Mouse (Mus musculus) WW6 (cell line): ENCODE measurements around the gene Gm10272.
A peak's percentile ranks its signal among the peaks of the same experiment; 100 is the strongest.
"Not testable (repeated sequence)": the region's sequence is repeated elsewhere in the genome, so short reads cannot be mapped to it uniquely, and the experiment has no call there.

ENCODE experiments used
- DNase-seq: peaks from one replicate; pipeline ENCODE4 v3.0.0-alpha.2; 2013; ENCODE audit warnings: low read depth, low spot score

Gene Gm10272

GRCm38 (mm10) chr10:77728280-77728679, 21.9 kb downstream of the Gm10272 start:
- no peak for DNase-seq

- peak; percentile 14 for DNase-seq
Observed at GRCm38 (mm10) chr10:77729241-77729640, 22.8 kb downstream of the Gm10272 start.

GRCm38 (mm10) chr10:77735928-77736327, 29.5 kb downstream of the Gm10272 start:
- no peak for DNase-seq

DNA sequence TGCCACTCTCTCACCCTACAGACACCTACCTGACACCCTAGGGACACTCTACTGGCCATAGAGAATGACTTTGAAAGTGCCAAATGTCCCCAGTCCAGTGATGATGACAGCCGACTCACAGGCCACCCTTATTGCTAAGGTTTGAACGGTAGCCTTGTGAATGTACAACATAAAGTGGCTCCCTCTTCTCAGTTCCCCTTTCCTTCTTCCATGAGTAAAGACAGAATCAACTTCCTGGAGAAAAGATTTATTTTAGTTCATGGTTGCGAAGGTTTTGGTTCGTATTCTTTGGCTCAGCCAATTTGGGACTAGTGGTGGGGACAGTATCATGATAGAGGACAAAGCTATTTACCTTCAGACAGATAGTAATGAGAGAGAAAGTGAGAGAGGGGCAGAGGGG, 32.5 kb downstream of the Gm10272 start:
- DNase-seq: no peak

DNA sequence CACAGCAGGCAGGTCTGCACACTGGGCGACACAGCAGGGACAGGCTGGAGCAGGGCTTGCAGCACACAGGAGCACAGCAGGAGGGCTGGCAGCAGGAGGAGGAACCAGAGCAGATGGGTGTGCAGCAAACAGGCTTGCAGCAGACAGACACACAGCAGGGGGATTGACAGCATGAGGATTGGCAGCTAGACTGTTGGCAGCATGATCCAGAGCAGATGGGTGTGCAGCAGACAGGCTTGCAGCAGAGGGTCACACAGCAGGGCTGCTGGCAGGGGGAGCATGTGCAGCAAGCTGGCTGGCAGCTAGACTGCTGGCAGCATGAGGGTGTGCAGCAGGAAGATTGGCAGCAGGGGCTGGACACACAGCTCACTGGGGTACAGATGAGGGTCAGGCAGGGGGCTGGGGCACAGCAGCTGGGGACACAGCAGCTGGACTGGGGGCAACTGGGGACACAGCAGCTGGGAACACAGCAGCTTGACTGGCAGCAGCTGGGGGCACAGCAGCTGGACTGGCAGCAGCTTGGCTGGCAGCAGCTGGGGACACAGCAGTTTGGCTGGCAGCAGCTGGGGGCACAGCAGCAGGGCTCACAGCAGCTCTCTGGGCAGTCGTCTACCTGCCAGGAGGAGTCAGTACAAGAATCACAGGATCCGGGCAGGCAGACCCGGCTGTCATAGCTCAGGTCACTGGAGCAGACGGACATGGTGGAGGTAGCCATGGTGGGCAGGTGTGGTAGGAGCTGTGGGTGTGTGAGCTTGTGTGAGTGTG, 35.7 kb downstream of the Gm10272 start, which contains the start of gene Gm18596:
Gene Gm18596 (minus strand): TSS at position 715 of the 765 bp plus-strand sequence.
- DNase-seq: not testable (repeated sequence)

DNA sequence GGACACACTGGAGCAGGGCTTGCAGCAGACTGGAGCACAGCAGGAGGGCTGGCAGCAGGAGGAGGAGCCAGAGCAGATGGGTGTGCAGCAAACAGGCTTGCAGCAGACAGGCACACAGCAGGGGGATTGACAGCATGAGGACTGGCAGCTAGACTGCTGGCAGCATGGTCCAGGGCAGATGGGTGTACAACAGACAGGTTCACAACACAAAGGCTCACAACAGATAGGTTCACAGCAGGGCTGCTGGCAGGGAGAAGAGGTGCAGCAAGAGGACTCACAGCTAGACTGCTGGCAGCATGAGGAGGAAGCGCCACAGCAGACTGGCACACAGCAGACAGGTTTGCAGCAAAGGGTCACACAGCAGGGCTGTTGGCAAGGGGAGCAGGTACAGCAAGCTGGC, 44.3 kb downstream of the Gm10272 start:
- not testable (repeated sequence) for DNase-seq

DNA sequence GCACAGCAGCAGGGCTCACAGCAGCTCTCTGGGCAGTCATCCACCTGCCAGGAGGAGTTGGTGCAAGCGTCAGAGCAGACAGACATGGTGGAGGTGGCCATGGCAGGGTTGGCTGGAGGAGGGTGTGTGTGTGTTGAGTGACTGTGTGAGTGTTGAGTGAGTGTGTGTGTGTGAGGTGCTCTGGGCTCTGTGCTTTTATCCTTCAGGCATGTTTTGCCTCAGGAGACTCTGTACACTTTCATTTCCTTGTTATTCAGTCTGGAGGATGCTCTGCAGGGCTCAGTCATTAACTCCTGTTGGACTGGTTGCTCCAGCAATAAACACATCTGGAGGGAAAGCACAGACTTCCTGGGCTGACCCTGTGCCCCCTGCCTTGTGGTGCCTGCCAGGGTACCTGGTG, 44.8 kb downstream of the Gm10272 start, which contains the start of gene Gm9736:
Gene Gm9736 (minus strand): TSS at position 101 of the 400 bp plus-strand sequence.
- not testable (repeated sequence) for DNase-seq

DNA sequence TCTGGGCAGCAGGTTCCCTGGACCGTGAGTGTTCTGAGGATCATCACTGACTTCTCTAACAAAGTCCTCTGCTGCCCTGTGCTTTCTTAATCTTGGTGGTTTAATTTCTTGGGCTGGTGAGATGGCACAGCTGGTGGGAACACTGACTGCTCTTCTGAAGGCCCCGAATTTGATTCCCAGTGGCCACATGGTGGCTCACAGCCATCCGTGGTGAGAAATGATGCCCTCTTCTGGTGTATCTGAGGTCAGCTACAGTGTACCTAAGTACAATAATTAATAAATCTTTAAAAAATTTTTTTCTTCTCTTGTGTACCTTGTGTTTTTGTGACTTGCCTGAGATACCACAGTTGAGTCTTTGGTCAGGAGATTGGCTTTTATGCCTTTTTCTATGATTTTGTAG, 45.9 kb downstream of the Gm10272 start:
- not testable (repeated sequence) for DNase-seq

DNA sequence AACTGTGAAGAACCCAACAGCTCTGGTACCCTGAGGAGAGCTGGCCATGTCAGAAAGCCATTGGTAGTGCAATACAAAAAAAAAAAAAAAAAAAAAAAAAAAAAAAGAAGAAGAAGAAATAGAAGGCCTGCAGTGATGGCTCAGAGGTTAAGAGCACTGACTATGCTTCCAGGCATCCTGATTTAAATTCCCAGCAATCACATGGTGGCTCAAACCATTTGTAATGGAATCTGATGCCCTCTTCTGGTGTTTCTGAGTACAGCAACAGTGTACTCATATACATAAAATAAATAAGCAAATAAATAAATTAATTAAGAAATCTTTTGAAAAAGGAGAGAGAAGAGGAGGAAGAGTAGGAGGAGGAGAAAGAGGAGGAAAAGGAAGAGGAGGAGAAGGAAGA, 47.0 kb downstream of the Gm10272 start:
- DNase-seq: no peak
